Mouse (Mus musculus): ENCODE measurements around the gene Prdm9.

The Prdm9 gene

DNA sequence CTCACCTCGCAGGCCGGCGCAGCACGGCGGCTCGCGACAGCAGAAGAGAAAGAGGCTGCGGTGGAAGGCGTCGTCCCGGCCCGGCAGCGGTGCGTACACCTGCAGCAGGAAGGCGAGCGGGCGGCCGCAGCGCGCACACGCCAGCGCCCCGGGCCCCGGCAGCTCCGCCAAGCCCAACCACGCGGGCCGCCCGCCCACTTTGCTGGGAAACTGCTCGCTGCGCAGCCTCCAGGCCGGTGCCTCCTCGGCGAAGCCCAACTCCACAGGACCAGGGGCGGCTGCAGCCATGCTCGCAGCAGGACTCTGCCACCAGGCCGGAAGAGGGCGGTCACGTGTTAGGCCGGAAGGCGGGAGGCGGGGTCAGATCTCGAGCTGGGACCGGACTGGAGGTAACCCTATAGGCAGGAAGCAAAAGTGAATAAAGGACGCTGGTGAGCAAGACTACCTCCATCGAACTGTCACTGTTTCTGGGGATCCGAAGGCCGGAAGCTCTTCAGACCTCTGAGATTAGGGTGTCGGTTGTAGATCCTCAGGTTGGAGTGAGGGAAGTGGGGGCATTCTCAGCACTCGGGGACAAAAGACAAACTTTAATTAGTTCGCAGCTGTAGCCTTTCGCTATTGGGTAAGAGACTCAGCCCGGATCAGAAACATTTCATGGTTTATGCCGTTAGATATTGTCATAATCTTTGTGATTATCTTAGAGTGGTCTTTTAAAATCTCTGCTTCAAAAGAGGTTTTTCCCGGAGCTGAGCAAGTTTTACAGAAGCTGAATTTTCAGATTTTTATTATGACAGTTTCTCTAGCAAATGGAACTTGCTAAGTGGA, 37.0 kb downstream of the Prdm9 start, which contains the start of gene Pdcd2:
Gene Pdcd2, minus strand, starts transcription at position 316 of the 825 bp plus-strand sequence.
- peak; percentile 86 for DNase-seq (ENCODE audit: low spot score)

DNA sequence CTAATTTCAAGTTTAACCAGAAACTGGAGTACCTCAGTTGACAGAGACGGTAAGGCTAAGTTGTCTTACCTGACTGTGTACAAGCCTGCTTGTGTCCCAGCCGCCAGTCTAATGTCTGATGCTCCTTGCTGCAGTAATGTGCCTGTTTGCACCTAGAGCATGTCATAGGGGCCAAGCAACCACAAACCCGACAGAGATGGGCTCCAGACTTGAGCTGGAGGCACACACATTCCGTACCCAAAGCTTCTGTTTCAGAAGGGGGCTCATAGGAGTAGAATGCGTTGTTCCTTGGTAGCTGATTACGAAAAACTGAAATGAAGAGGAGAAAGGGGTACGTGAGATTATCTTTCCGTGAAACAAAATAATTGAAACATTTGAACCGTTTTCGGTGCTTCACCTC, 37.9 kb downstream of the Prdm9 start:
- no peak for DNase-seq (ENCODE audit: low spot score)

GRCm38 (mm10) chr17:15518766-15519165, 45.4 kb downstream of the Prdm9 start:
- no peak for DNase-seq (ENCODE audit: low spot score)

DNA sequence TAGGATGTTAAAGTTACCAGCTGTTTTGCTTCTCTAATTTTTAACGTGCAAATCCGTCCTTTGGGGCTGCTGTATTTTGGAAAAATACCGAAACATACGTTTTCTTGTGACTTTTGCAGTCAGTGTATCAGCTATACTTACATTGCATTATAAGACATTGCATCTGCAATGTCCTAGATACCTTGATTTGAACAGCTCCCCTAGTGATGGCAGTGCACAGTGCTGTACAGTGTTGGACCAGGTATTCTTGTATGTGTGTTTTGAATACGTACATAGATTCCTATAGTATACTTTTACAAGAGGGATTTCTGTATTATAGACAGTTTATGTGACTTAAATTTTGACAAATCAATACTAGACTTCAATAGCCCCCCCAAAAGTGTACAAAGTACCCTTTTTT, 46.0 kb downstream of the Prdm9 start:
- no peak for DNase-seq (ENCODE audit: low spot score)

GRCm38 (mm10) chr17:15517776-15518175, 46.4 kb downstream of the Prdm9 start:
- no peak for DNase-seq (ENCODE audit: low spot score)

DNA sequence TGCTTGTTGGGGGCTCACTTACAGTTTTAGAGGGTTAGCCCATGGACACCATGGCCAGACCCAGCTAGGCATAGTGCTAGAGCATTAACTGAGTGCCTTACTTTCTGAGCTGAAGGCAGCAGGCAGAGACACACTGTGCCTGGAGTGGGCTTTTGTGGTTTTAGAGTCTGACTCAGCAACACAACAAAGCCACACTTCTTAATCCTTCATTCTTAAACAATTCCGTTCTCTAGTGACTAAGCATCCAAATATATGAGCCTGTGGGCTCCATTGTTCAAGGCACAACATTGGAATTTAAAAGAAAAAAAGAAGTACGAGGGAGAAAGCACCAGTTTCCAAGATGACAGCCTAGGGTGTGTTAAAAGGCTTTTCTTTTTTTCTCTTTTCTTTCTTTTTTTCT, 53.5 kb downstream of the Prdm9 start:
- no peak for DNase-seq (ENCODE audit: low spot score)

DNA sequence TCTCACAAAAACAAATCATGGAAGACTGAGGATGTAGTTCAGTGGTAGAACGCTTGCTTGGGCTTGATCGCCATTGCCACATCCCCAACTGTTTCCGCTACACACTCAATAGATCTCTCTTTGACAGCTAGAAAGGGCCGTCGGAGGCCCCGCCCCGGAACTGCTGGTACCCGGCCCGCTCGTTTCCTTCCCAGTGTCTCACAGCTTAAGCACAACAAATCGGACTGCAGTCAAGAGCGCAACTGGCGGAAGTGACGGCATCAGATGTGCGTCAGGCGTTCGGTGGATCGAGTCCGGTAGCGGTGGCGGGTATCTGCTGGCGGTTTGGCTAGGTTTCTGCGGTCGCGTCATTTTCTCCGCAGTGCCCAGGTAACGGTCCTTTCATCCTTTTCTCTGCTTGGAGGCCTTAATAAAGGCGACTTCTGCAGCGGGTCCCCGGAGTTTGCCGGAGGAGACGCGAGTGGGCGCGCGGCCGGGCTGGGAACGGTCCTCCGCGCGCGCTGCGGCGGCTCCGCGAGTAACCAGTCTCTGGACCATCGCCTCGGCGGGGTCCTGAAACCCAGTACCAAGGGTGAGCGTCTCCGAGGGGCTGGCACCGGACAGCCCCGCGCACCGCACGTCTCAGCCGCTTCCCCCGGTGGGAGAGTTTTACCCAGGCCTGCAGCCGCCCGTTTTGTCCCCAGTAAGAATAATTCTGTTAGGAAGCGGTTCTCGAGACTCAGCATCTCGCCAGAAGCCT, 64.3 kb downstream of the Prdm9 start, which contains the start of the genes Psmb1 and Tbp:
Gene Psmb1, minus strand, starts transcription at position 96 of the 739 bp plus-strand sequence.
Gene Tbp, plus strand, starts transcription at position 233 of the 739 bp plus-strand sequence.
- peak; percentile 95 for DNase-seq (ENCODE audit: low spot score)

GRCm38 (mm10) chr17:15498753-15499113, 65.4 kb downstream of the Prdm9 start:
- DNase-seq (ENCODE audit: low spot score) = no peak

- DNase-seq (ENCODE audit: low spot score) = peak; percentile 86
Observed at GRCm38 (mm10) chr17:15497882-15498752, 66.0 kb downstream of the Prdm9 start.
